Mouse (Mus musculus): ENCODE results near the gene Slc6a14.

Slc6a14 gene

DNA sequence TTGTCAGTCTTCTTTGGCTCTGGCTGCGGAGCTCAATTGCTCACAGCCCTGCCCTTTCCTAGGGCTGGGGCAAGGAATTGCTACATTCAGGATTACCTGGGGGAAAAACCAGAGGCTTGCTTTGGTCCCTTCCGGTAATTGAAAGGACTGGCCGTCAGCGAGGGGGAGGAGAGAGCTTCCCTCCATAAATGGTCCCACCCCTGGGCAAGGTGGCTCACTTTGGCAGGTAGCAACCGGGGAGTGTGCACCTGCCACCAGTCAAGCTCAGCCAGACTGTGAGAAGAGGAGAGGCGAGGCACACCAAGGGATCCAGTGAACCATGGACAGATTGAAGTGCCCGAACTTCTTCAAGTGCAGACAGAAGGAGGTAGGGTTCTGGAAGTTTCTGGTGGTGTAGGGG lies at the start of gene Slc6a14:
Slc6a14 (plus strand) TSS at position 68 of the 400 bp plus-strand sequence.
- no peak for DNase-seq

GRCm38 (mm10) chrX:21670896-21671295 lies 43.8 kb upstream of the Slc6a14 start:
- no peak for DNase-seq

GRCm38 (mm10) chrX:21695220-21695619 lies 19.5 kb upstream of the Slc6a14 start:
- no peak for DNase-seq

DNA sequence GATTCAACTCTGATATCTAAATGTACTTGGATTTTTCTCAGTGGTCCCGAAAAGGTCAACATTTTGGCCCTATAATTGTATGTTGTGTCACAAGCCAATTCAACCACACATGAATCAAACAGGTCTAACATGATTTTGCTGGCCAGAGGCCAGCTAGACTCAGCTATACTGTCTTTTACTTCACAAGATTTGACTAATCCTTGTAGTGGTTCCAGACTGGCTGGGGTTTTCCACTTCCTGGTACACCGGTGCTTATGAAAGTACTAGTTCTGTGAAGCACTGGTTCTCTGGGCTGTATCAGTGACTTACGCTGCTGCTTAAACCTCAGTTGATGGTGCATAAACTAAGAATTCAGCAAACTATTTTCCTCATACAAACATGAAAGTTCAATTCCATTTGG lies 19.0 kb upstream of the Slc6a14 start:
- DNase-seq: no peak

- DNase-seq: no peak
Measured at GRCm38 (mm10) chrX:21701646-21702045, 13.1 kb upstream of the Slc6a14 start.

GRCm38 (mm10) chrX:21704470-21704869 lies 10.2 kb upstream of the Slc6a14 start:
- DNase-seq: no peak

DNA sequence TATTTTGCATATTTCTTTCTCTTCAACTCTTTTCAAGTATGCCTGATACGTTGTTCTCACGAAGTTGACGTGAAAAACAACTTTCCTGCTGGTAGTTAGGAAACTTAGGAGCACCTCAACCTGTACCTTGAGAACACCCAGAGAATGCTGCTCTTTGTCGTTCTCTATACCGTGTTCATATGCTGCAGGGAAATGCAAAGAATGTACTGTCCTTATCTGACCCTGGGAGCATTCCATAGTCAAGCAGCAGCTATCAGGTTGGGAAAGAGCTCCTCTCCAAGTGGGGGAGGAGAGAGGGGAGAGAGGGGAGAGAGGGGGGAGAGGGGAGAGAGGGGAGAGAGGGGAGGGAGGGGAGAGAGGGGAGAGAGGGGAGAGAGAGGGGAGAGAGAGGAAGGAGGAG lies 597 bp downstream of the Slc6a14 start:
- no peak for DNase-seq

DNA sequence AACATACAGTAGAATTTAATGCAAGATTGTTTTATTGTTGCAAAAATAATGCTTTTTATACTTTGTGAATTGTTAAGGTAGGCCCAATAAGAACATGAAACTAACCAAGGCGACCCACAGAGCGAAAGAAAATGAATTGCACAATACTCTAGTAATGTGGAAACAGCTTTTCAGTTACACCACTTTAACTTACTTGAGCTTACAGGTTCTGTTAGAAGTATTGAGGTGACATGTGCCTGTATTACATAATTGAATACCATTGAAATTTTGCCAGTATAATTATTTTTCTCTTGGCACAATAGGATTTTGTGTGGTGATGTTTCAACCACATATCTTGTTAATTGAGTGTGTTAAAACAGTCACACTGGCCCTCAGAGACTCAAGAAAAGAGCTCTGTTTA lies 2.2 kb downstream of the Slc6a14 start:
- no peak for DNase-seq

- no peak for DNase-seq
Measured at GRCm38 (mm10) chrX:21744997-21745396, 30.3 kb downstream of the Slc6a14 start, which contains the start of gene Gm28269. TSS of gene Gm28269 (minus strand) at chrX:21745097.

All from right cerebral cortex, postnatal 4 days (tissue).